Mouse (Mus musculus): ENCODE data around the gene B3gnt6. TPM values are rescaled to one million over a fixed set of nuclear protein-coding genes. Genes with fewer than 3 reads are reported as not detected.
"Not testable (repeated sequence)": the region's sequence is repeated elsewhere in the genome, so short reads cannot be mapped to it uniquely, and the experiment has no call there.

Gene B3gnt6
- polyA plus RNA-seq, 1 experiment from 2014 or later: 0.17 TPM

DNA sequence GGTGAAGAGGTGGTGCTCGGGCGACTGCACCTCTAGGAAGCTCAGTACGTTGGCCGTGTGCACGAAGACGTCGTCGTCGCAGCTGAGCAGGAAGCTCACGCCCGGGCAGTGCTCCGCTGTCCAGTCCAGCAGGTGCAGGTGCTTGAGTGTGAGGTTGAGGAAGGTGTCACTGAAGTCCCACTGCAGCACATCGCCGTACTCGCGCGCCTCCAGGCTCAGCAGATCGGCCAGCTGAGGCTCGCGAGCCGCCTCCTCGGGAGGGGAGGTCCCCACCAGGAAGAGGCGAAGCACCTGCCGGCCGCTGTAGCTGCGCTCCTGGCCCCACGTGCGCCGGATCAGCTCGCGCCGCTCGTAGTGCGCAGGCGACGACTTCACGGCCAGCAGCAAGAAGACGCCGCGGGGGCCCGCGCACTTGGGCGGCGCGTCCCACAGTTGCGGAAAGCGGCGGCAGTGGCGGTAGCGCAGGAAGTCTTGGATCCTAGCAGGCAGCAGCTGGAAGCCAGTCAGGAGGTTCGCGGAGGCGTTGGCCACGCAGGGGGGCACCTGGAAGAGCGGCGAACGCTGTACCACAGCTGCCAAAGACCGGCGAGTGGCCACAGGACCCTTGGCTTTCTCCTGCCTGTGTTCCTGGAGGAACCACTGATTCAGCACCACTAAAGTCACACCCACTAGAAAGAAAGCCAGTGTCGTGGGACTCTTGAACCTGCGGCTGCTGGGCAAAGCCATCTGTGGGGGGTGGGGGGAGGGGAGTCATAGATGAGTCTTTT is 5.1 kb downstream of the B3gnt6 start:
- ATAC-seq (replicated peaks; ENCODE audit: extremely low read depth, insufficient read depth, low FRiP score): peak; percentile 31; the same call in 1 of the 2 replicates
- H3K9ac ChIP-seq (ENCODE audit: low read length): no peak overlapping the region
- H3K36me3 ChIP-seq (ENCODE audit: control insufficient read depth, insufficient read depth): no peaks in the 10 kb centered on the region
- H3K4me3 ChIP-seq (ENCODE audit: low read length): peak overlapping the region; percentile 50
- H3K4me1 ChIP-seq (ENCODE audit: control insufficient read depth, insufficient read depth, low read length): peaks cover 12% of the 10 kb centered on the region
- no peaks in the 10 kb centered on the region for H3K9me3 ChIP-seq (replicated peaks; ENCODE audit: control insufficient read depth, low read length)
- peak overlapping the region; percentile 76 for H3K4me2 ChIP-seq (ENCODE audit: low read depth, low read length)
- H3K27ac ChIP-seq (ENCODE audit: low read length): no peak overlapping the region
- H3K27me3 ChIP-seq (ENCODE audit: control insufficient read depth, insufficient read depth, low read length): peaks cover 42% of the 10 kb centered on the region
- 2% methylated on average over 61 of the region's 61 CpGs for WGBS

DNA sequence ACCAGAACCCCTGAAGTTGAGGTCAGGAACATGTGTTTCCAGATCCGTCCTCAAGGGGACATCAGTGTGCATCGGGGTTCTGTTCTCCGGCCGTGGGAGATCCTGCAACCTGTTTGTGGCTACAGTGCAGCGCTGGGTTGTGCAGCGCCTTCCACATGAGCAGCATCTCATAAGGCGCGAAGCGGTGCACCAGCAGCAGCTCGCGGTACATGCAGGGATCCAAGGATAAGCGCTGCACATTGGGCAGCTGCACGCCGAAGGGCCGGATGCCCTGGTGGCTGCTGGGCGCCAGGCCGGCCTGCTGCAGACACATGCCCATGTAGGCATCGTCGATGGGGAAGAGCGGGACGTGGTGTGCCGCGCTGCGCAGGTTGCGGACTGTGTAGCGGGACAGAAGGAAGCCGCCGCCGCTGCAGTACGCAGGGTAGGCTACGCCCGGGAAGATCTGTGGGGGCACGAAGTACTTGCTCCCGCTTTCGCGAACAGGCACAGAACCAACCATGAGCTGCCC is 5.7 kb downstream of the B3gnt6 start:
- Histone ChIP-seq H3K4me1 (ENCODE audit: control insufficient read depth, insufficient read depth, low read length) (peaks cover 12% of the 10 kb centered on the region), H3K4me2 (ENCODE audit: low read depth, low read length) (peak overlapping the region; percentile 76), H3K4me3 (ENCODE audit: low read length) (peak overlapping the region; percentile 50), H3K27me3 (ENCODE audit: control insufficient read depth, insufficient read depth, low read length) (peaks cover 42% of the 10 kb centered on the region), H3K36me3 (ENCODE audit: control insufficient read depth, insufficient read depth) (no peaks in the 10 kb centered on the region), H3K9ac (ENCODE audit: low read length) (no peak overlapping the region), H3K9me3 (replicated peaks; ENCODE audit: control insufficient read depth, low read length) (no peaks in the 10 kb centered on the region), H3K27ac (ENCODE audit: low read length) (no peak overlapping the region)
- WGBS: 7% methylated on average over 36 of the region's 36 CpGs
- ATAC-seq (replicated peaks; ENCODE audit: extremely low read depth, insufficient read depth, low FRiP score): 0 out of 2 replicates have a peak, but pooled peaks have one; percentile 33

DNA sequence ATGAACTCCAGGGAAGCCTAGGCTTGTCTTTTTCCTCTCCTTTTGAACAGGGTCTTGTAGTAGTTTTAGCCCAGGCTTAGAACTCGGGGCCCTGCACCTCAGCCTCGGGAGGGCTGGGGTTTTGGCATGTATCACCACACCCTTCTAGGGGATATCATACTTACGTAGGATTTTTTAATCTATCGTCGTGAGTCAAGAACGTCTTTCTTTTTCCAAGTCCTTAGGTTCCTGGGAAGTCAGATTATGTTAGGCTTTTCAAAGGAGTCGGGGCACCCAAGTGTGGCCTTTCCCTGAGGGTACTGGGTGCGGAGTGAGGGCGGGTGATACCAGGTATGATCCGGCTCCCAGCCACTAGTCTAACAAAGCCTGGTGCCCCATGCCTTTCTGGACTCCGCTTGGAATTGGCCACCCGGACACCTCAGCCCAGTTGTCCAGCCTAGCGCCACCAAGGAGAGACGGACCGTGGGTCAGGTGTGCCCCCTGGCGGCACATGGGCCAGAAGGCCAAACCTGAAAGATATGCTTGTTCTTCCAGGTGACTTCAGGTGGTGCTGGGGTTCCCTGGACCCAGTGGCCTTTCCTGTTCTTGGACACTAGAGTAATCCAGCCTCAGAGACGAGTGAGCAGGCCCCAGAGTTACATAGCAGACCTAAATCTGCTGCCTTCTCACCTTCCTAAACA is 7.6 kb downstream of the B3gnt6 start:
- no peak overlapping the region for H3K4me3 ChIP-seq (ENCODE audit: low read length)
- peaks cover 42% of the 10 kb centered on the region for H3K27me3 ChIP-seq (ENCODE audit: control insufficient read depth, insufficient read depth, low read length)
- no peaks in the 10 kb centered on the region for H3K36me3 ChIP-seq (ENCODE audit: control insufficient read depth, insufficient read depth)
- H3K4me2 ChIP-seq (ENCODE audit: low read depth, low read length): no peak overlapping the region
- H3K9ac ChIP-seq (ENCODE audit: low read length): no peak overlapping the region
- H3K27ac ChIP-seq (ENCODE audit: low read length): no peak overlapping the region
- peaks cover 12% of the 10 kb centered on the region for H3K4me1 ChIP-seq (ENCODE audit: control insufficient read depth, insufficient read depth, low read length)
- no peaks in the 10 kb centered on the region for H3K9me3 ChIP-seq (replicated peaks; ENCODE audit: control insufficient read depth, low read length)
- WGBS: 54% methylated on average over 17 of the region's 17 CpGs
- ATAC-seq (replicated peaks; ENCODE audit: extremely low read depth, insufficient read depth, low FRiP score): no peak

DNA sequence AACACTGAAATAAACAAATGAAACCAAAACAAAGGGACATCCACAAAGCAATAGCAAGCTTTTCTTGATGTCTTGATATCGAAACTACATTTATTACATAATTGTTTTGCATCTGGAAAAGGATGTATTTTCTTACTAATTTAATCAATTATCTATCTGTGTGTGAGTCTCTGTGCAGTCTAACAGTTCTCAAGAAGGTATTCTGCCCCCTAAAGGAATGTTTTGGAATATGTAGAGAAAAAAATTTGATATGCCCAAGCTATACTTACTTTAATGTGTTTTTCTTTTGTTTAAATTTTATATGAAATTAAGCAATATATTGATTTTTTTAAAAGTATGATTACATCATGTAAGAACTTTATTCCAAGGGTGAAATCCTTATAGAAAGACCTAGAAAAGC is 8.7 kb downstream of the B3gnt6 start:
- no peak for ATAC-seq (replicated peaks; ENCODE audit: extremely low read depth, insufficient read depth, low FRiP score)
- Histone ChIP-seq H3K4me3 (ENCODE audit: low read length) (no peak overlapping the region), H3K4me2 (ENCODE audit: low read depth, low read length) (no peak overlapping the region), H3K4me1 (ENCODE audit: control insufficient read depth, insufficient read depth, low read length) (peaks cover 12% of the 10 kb centered on the region), H3K27me3 (ENCODE audit: control insufficient read depth, insufficient read depth, low read length) (peaks cover 40% of the 10 kb centered on the region), H3K9me3 (replicated peaks; ENCODE audit: control insufficient read depth, low read length) (no peaks in the 10 kb centered on the region), H3K36me3 (ENCODE audit: control insufficient read depth, insufficient read depth) (no peaks in the 10 kb centered on the region), H3K9ac (ENCODE audit: low read length) (no peak overlapping the region), H3K27ac (ENCODE audit: low read length) (no peak overlapping the region)
- WGBS: 80% methylated on average over 1 of the region's 1 CpGs

DNA sequence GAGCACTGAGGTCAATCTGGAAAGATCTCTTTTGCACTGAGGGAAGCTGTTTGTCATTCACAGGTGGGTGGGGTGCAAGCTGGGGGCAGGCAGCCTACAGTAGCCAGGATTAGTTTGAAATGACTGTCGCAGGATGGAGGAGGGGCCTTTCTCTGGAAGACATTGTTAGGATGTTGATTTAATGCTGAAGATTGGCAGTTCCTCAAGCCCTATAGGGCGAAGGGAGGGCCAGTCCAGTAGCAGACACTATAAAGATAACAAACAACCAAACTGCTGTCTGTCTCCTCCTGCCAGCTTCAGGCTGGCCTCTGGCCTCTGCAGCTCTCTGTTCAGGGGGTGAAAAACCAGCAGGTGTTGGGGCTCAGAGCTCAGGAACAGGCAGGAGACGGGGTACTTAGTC is 9.5 kb downstream of the B3gnt6 start:
- no peak overlapping the region for H3K4me2 ChIP-seq (ENCODE audit: low read depth, low read length)
- no peaks in the 10 kb centered on the region for H3K36me3 ChIP-seq (ENCODE audit: control insufficient read depth, insufficient read depth)
- H3K9ac ChIP-seq (ENCODE audit: low read length): no peak overlapping the region
- H3K4me1 ChIP-seq (ENCODE audit: control insufficient read depth, insufficient read depth, low read length): peaks cover 12% of the 10 kb centered on the region
- no peaks in the 10 kb centered on the region for H3K9me3 ChIP-seq (replicated peaks; ENCODE audit: control insufficient read depth, low read length)
- no peak overlapping the region for H3K4me3 ChIP-seq (ENCODE audit: low read length)
- ATAC-seq (replicated peaks; ENCODE audit: extremely low read depth, insufficient read depth, low FRiP score): no peak
- H3K27ac ChIP-seq (ENCODE audit: low read length): no peak overlapping the region
- 26% methylated on average over 3 of the region's 3 CpGs for WGBS
- H3K27me3 ChIP-seq (ENCODE audit: control insufficient read depth, insufficient read depth, low read length): peaks cover 31% of the 10 kb centered on the region

DNA sequence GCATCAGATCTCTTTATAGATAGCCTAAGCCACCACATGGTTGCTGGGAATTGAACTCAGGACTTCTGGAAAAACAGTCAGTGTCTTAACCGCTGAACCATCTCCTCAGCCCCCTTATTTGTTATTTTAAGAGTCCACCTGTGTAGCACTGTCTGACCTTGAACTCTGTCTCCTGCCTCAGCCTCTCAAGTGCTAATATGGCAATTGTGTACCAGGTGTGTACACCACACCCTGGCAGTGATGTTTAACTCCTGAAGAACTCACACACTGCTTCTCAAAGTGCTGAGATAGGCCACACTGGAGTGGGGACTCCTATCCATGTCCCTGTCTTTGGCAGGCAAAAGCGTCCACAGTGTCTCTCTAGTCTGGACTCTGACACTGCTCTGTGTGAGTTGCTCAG is 10.6 kb downstream of the B3gnt6 start:
- H3K4me1 ChIP-seq (ENCODE audit: control insufficient read depth, insufficient read depth, low read length): peaks cover 4% of the 10 kb centered on the region; the same call in 1 of the 2 replicates
- no peak overlapping the region for H3K9ac ChIP-seq (ENCODE audit: low read length)
- H3K27me3 ChIP-seq (ENCODE audit: control insufficient read depth, insufficient read depth, low read length): peaks cover 21% of the 10 kb centered on the region
- no peak for ATAC-seq (replicated peaks; ENCODE audit: extremely low read depth, insufficient read depth, low FRiP score)
- H3K27ac ChIP-seq (ENCODE audit: low read length): no peak overlapping the region
- no peaks in the 10 kb centered on the region for H3K9me3 ChIP-seq (replicated peaks; ENCODE audit: control insufficient read depth, low read length)
- 84% methylated on average over 2 of the region's 2 CpGs for WGBS
- no peak overlapping the region for H3K4me2 ChIP-seq (ENCODE audit: low read depth, low read length)
- no peak overlapping the region for H3K4me3 ChIP-seq (ENCODE audit: low read length)
- H3K36me3 ChIP-seq (ENCODE audit: control insufficient read depth, insufficient read depth): no peaks in the 10 kb centered on the region

DNA sequence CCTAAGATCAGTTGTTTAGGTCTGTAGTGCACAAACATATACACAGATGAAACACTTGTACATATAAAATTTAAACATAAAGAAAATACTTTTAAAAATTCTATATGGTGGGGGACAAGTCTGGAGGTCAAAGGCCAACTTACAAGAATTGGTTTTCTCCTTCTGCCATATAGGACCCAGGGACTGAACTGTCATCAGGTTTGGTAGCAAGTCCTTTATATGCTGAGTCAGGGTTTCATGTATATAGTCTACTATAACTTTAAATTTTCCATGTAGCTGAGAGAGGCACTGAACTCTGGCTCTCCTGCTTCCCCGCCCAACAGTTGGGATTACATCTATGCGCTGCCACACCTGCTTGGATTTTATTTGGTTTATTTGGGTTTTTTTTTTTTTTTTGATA is 11.0 kb downstream of the B3gnt6 start:
- Histone ChIP-seq H3K36me3 (ENCODE audit: control insufficient read depth, insufficient read depth) (no peaks in the 10 kb centered on the region), H3K27ac (ENCODE audit: low read length) (no peak overlapping the region), H3K4me2 (ENCODE audit: low read depth, low read length) (no peak overlapping the region), H3K9ac (ENCODE audit: low read length) (no peak overlapping the region), H3K4me1 (ENCODE audit: control insufficient read depth, insufficient read depth, low read length) (no peaks in the 10 kb centered on the region), H3K9me3 (replicated peaks; ENCODE audit: control insufficient read depth, low read length) (no peaks in the 10 kb centered on the region), H3K27me3 (ENCODE audit: control insufficient read depth, insufficient read depth, low read length) (peaks cover 16% of the 10 kb centered on the region), H3K4me3 (ENCODE audit: low read length) (no peak overlapping the region)
- ATAC-seq (replicated peaks; ENCODE audit: extremely low read depth, insufficient read depth, low FRiP score): no peak
- 96% methylated on average over 2 of the region's 2 CpGs for WGBS

DNA sequence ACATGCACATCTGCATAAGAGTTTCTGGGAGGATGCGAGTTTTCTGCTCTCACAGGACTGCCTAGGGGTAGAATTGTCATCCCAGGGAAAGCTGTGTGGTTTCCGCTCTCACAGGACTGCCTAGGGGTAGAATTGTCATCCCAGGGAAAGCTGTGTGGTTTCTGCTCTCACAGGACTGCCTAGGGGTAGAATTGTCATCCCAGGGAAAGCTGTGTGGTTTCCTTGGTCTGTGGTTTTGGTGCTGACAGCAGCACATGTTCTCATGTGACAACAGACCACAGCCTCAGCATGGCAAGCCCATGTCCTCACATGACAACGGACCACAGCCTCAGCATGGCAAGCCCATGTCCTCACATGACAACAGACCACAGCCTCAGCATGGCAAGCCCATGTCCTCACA is 11.9 kb downstream of the B3gnt6 start:
- H3K4me2 ChIP-seq (ENCODE audit: low read depth, low read length); H3K9ac ChIP-seq (ENCODE audit: low read length); H3K4me3 ChIP-seq (ENCODE audit: low read length); H3K27me3 ChIP-seq (ENCODE audit: control insufficient read depth, insufficient read depth, low read length); H3K4me1 ChIP-seq (ENCODE audit: control insufficient read depth, insufficient read depth, low read length); H3K27ac ChIP-seq (ENCODE audit: low read length); H3K9me3 ChIP-seq (replicated peaks; ENCODE audit: control insufficient read depth, low read length); ATAC-seq (replicated peaks; ENCODE audit: extremely low read depth, insufficient read depth, low FRiP score); H3K36me3 ChIP-seq (ENCODE audit: control insufficient read depth, insufficient read depth): not testable (repeated sequence)
- WGBS: 72% methylated on average over 3 of the region's 3 CpGs

DNA sequence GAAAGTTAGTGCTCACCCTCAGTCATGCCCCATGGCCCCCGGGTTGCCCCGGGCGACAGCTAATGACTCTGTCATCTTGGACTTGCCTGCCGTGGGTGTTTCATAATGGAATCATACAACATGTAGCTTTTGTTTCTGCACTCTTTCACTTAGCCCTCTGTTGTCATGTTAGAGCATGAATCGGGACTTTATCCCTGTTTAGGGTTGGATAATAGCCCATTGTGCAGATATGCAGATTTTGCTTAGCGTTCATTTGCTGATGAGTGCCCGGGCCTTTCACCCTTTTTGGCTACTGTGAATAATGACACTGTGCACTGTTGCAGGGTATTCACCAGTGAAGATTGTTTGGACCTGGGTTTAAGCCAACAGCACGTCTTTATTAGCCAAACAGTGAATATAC is 12.6 kb downstream of the B3gnt6 start:
- Histone ChIP-seq H3K9ac (ENCODE audit: low read length) (no peak overlapping the region), H3K27me3 (ENCODE audit: control insufficient read depth, insufficient read depth, low read length) (peaks cover 3% of the 10 kb centered on the region; the same call in 1 of the 2 replicates), H3K4me3 (ENCODE audit: low read length) (no peak overlapping the region), H3K36me3 (ENCODE audit: control insufficient read depth, insufficient read depth) (no peaks in the 10 kb centered on the region), H3K9me3 (replicated peaks; ENCODE audit: control insufficient read depth, low read length) (no peaks in the 10 kb centered on the region), H3K27ac (ENCODE audit: low read length) (no peak overlapping the region), H3K4me2 (ENCODE audit: low read depth, low read length) (no peak overlapping the region), H3K4me1 (ENCODE audit: control insufficient read depth, insufficient read depth, low read length) (peaks cover 3% of the 10 kb centered on the region; the same call in 1 of the 2 replicates)
- no peak for ATAC-seq (replicated peaks; ENCODE audit: extremely low read depth, insufficient read depth, low FRiP score)
- WGBS: 74% methylated on average over 8 of the region's 8 CpGs

Data from heart, embryonic 16.5 days (tissue).